10 mouse cellular contexts compared by ENCODE assay signal in genomic region chr2:67567141-67567680, GRCm38 (mm10). TPM values are rescaled to one million over a fixed set of nuclear protein-coding genes. Genes with fewer than 3 reads are reported as not detected.
DNase-seq lines count a peak whose midpoint lies in the region; ATAC-seq lines count a peak whose summit lies in the region.
"Had no signal": no experiment of that assay in that cellular context is flagged by ENCODE, and none has a peak within 500 bp of the region (broad histone marks: within the 10 kb centered on the region; RNA-seq: fewer than 3 reads in every experiment).

No protein-coding gene starts in this region.

- no peaks in the 10 kb centered on the region for H3K36me3 ChIP-seq in heart, embryonic 10.5 days
- H3K36me3 ChIP-seq in heart, embryonic 14.5 days (ENCODE audit: control insufficient read depth, insufficient read depth, low read length) = no peaks in the 10 kb centered on the region
- H3K36me3 ChIP-seq in midbrain, embryonic 13.5 days = no peaks in the 10 kb centered on the region

- no peak for ATAC-seq in heart, embryonic 14.5 days (ENCODE audit: insufficient number of reproducible peaks, insufficient read depth, low FRiP score, low read depth)
- no peak for ATAC-seq in midbrain, embryonic 13.5 days
- ATAC-seq: Patski had no signal

- peak overlapping the region; percentile 75 for H3K4me3 ChIP-seq in heart, embryonic 10.5 days
- H3K4me3 ChIP-seq in heart, embryonic 14.5 days (ENCODE audit: control insufficient read depth in 1 of 2, insufficient read depth in 1 of 2, low read depth in 1 of 2, low read length in 2 of 2) = peak overlapping the region; percentile 71 to 83
- H3K4me3 ChIP-seq in midbrain, embryonic 13.5 days (replicated peaks) = peak overlapping the region; percentile 84

- H3K9ac ChIP-seq in heart, embryonic 14.5 days (ENCODE audit: low read length) = peak overlapping the region; percentile 72; the same call in 1 of the 2 replicates
- peak overlapping the region; percentile 87 for H3K9ac ChIP-seq in midbrain, embryonic 13.5 days (replicated peaks)

- no peak for DNase-seq in heart, embryonic 10.5 days (ENCODE audit: low spot score)
- no peak for DNase-seq in heart, postnatal 4 days
- DNase-seq in cerebellum, postnatal 14 days = peak; percentile 31 to 35
- no peak for DNase-seq in spleen, postnatal 10 days (ENCODE audit: low spot score in 2 of 2)
- no peak for DNase-seq in urinary bladder, postnatal 10 days (ENCODE audit: low spot score)
- DNase-seq in right cerebral cortex, postnatal 14 days = no peak

- H3K27ac ChIP-seq in heart, embryonic 10.5 days = no peak overlapping the region
- no peak overlapping the region for H3K27ac ChIP-seq in heart, embryonic 14.5 days (replicated peaks in 1 of 2; ENCODE audit: control insufficient read depth in 1 of 2, insufficient read depth in 1 of 2, low read depth in 2 of 2, low read length in 2 of 2)
- H3K27ac ChIP-seq in midbrain, embryonic 13.5 days = no peak overlapping the region

- peak overlapping the region; percentile 94 for H3K4me2 ChIP-seq in heart, embryonic 14.5 days (ENCODE audit: low read length)
- peak overlapping the region; percentile 97 for H3K4me2 ChIP-seq in midbrain, embryonic 13.5 days (replicated peaks)

- 14% methylated on average over 8 of the region's 8 CpGs for WGBS in heart, embryonic 10.5 days
- 16% methylated on average over 8 of the region's 8 CpGs for WGBS in heart, embryonic 14.5 days
- 12% methylated on average over 8 of the region's 8 CpGs for WGBS in midbrain, embryonic 13.5 days

- peaks cover 10% of the 10 kb centered on the region for H3K4me1 ChIP-seq in heart, embryonic 10.5 days
- peaks cover 3 to 12% of the 10 kb centered on the region in 2 experiments; a peak in 3 of 4 replicates for H3K4me1 ChIP-seq in heart, embryonic 14.5 days (ENCODE audit: control insufficient read depth in 2 of 2, insufficient read depth in 2 of 2, low read length in 2 of 2)
- H3K4me1 ChIP-seq in midbrain, embryonic 13.5 days (replicated peaks) = peaks cover 21% of the 10 kb centered on the region

- H3K9me3 ChIP-seq in heart, embryonic 10.5 days = no peaks in the 10 kb centered on the region
- H3K9me3 ChIP-seq in heart, embryonic 14.5 days (ENCODE audit: control insufficient read depth, low read length) = no peaks in the 10 kb centered on the region
- no peaks in the 10 kb centered on the region for H3K9me3 ChIP-seq in midbrain, embryonic 13.5 days

- H3K27me3 ChIP-seq in heart, embryonic 10.5 days (ENCODE audit: insufficient read depth, poor library complexity, severe bottlenecking) = no peaks in the 10 kb centered on the region
- H3K27me3 ChIP-seq in heart, embryonic 14.5 days (ENCODE audit: control insufficient read depth, insufficient read depth, low read length) = no peaks in the 10 kb centered on the region
- no peaks in the 10 kb centered on the region for H3K27me3 ChIP-seq in midbrain, embryonic 13.5 days
- H3K27me3 ChIP-seq: Patski had no signal

RNA-seq across cellular contexts. Expression of gene B3galt1, which starts 1.5 kb away (rescaled TPM):
- polyA plus RNA-seq in heart, embryonic 10.5 days (2016; fragmentation: Nextera tagmentation; extraction: Ambion mirVana) = 4.7 and 4.8 TPM in 2 replicates
- 1 to 10 TPM; 6.6 to 6.7 TPM for total RNA-seq in heart, postnatal 4 days (2021)
- polyA plus RNA-seq in heart, embryonic 14.5 days (2014; fragmentation: Nextera tagmentation; extraction: Ambion mirVana) = 7.1 and 8.9 TPM in 2 replicates
- polyA plus RNA-seq in midbrain, embryonic 13.5 days (2015; fragmentation: Nextera tagmentation; extraction: Ambion mirVana) = 42.2 and 43.5 TPM in 2 replicates
- total RNA-seq: neutrophil, adult 5-6 weeks had no signal

Comparison
In these comparisons a context has a peak if more than half of its experiments do, and no peak if none do; other contexts are left out.
1. DNase-seq: peak in cerebellum, postnatal 14 days (2 of 2); none in heart, embryonic 10.5 days (single experiment), heart, postnatal 4 days (single experiment), spleen, postnatal 10 days (0 of 2), urinary bladder, postnatal 10 days (single experiment) and right cerebral cortex, postnatal 14 days (single experiment).
2. Peak in every context shown above with its lines, with median percentiles within 50 percentile points of each other: H3K4me3 ChIP-seq.